Mouse (Mus musculus) WW6 (cell line): Measurements from ENCODE around the gene Fer.

Source experiments
- DNase-seq: peaks from one replicate; pipeline ENCODE4 v3.0.0-alpha.2; 2013; ENCODE audit warnings: low read depth, low spot score

Fer gene

DNA sequence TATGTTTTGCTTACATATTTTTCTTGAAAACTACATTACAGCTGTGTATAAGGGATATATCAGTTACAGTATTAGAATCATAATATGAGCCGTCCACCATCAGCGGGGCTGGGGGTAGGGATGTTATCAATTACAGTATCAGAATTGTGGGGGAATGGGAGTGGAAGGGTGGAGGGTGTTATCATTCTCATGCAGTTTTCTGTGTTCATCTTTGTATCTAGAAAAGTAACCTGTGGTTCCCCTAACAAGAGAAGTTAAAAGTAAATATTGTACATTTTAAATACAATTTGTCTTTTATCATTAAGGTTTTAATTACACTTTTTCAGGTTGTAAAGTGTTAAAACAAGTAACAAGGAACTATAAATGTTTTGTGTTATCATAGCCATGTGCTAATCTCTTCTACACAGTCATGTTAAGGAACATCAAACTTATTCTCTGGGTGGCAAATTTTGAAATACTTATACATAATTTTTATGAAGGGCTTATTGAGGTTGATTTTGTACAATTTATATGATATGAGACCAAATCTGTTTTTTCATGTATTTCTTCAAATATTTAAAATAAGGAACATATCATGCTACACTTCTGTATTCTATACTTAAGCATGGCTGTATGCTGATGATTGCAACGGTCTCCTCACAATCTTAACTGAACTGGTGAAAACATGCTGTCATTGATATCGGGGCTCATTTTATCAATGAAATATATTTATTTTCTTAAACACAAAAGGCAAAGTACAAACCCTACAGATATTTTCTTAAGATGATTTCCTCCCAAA is 116.1 kb downstream of the Fer start:
- DNase-seq, result no peak

DNA sequence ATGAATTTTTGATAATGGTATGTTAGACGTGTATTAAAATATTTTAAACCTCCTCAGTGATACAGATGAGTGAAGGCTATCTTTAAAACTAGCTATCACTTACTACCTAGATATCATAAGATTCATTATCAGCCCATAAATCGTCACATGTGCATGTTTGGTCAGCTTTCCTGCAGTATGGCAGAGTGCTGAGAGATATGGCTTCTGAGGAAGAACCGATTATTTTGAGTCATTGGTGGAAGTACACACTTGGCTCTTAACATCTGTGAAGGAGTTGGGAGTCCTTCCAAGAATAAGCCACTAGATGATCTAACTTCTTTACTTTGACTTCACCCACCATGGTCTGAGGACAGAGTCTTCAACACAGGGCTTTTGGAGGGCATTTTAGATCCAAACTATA is 117.3 kb downstream of the Fer start:
- no peak for DNase-seq

DNA sequence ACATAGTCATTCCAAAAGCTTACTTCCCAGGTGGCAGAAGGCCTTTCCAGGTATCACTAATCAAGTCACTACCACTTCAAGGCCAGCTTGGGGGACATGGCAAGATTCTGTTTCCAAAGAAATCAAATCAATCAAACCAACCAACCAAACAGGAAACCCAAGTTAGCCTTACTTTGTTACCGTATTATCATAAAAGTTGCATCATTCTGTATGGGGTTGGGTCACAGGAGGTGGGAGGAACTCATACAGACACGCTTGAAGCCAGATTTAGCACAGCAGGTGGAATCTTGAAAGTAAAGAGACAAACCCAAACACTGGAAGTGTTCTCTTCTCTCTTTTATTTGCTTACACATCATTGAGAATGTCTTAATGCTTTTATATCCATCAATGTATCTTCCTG is 125.8 kb downstream of the Fer start:
- no peak for DNase-seq

DNA sequence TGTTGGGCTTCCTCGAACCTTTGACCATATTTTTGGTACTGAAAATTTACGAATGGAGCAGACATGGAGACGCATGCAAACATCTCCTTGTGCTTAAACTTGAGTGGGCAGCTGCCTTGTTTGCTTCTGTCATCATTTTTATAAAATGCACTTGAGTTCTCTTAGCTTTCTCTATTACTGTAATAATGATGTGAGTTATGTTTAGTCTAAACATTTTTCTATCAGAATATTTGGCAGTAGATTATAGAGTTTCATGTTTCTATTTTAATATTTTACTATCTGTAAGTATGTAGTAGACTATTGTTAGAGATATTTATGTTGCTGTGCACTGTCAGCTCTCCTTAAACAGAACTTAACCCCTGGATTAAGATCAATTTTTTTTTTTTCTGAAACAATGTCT is 128.3 kb downstream of the Fer start:
- DNase-seq, result no peak

DNA sequence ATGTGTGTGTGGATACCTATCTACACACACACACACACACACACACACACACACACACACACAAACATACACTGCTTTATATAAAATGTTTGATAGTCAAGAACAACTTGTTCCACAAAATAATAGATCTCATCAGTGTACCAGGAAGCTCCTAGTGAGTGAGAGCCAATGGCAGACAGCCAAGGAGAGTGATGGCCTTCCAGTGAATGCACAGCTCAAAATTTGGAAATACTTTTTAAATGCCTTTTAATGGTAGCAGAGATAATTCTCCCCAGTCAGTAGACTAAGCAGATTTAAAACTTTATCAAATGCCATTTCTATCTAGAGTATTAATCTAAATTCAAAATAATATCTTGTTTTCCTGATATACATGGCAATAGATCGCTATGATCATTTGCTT is 133.1 kb downstream of the Fer start:
- DNase-seq, result no peak

DNA sequence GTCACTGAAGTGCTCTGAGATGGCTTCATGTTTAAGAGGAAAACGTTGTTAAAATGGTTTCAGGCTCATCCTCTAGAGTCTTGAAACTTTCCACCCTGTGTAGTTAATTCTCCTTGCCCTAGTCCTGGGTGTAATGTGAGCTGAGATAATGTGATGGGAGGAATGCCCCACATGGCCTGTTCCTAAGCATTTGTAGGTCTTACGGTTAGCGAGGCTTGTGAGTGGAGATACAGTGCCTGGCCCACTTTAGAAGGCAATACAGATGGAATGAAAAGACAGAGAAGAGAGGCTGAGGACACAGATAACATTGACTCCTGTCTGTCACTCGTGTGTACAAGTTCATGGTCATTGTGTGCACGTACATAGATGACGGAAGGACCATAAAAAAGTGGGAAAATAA is 134.8 kb downstream of the Fer start:
- no peak for DNase-seq

DNA sequence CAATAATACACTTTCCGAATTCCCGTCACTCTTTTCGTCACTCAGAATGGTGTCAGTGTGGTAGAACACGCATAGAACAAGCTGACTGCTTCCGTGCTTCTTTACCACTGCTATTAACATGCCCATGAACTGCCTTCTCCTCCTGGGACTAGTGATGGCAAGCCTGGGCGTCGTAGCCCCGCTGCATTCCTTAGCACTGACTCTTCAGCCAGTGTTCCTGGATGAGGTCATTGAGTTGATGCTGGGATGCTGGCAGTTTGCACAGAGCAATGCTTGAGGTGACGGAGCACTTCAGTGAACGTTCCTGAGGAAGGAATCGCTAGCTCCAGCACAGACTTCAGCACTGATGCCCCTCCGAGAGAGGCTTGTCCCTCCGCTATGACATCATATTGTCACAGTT is 140.6 kb downstream of the Fer start:
- DNase-seq, result no peak

DNA sequence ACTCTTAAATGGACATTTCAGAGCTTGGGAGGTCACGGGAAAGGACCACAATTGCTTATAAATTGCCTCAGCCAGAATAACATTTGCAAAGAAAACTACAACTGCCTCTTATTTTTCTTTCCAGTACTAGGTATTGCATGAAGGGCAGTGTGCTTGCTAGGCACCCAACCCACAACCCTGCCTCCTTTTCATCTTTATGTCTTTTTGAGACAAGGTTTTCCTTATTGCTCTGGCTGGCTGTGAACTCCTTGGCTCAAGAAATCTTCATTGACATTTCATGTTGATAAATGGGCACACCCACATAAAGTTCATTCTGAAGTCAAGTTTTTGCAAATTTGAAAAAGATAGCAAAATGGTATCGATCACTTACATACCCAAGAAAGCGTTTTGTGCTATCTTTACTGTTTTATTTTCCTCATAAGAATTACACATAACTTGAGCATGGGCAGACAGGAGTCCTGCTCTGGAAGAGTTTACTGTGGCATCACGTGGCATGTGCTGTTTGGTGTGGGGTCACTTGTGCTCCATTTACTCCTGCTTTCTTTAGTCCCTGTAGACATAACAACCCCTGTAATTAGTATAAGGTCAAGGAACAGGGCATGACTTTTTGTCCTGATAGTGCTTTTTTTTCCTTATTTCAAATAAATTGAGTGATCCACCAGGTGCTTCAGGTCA is 142.8 kb downstream of the Fer start:
- no peak for DNase-seq

DNA sequence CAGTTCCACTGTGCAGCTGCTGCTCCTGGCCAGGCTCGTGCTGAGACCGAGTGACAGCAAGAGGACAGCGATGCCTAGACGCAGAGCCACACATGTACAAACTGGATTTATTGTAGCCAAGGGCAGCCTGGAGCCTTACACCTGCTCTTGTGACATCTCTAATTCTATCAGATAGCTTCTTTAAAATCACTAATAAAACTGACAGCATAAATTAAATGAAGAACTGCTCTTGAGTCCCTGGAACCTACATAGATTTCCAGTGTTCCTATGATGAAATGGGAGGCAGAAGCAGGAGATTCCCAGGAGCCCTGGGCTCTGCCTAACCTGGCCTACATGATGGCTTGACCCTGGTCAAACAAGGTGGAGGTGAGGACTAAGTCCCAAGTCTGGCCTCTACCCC is 153.7 kb downstream of the Fer start:
- DNase-seq, result no peak

DNA sequence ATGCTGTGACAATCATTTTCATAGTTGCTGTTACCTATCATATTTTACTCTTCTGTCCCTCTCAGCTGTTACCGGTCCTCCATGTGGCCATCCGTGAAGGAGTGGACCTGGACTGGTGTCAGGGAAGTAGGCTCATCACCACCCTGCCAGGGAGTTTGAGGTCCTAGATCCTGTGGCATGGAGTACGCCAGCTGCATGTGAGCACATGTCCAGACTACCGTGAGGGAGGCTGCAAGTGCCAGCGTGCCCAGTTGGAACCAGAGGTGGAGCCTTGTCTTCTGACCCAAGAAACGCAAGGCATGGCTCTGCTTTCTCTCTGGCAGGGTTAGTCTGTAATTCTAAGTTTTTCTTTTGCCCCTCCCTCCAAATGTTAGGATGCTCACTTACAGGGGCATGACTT is 155.4 kb downstream of the Fer start:
- DNase-seq, result no peak

DNA sequence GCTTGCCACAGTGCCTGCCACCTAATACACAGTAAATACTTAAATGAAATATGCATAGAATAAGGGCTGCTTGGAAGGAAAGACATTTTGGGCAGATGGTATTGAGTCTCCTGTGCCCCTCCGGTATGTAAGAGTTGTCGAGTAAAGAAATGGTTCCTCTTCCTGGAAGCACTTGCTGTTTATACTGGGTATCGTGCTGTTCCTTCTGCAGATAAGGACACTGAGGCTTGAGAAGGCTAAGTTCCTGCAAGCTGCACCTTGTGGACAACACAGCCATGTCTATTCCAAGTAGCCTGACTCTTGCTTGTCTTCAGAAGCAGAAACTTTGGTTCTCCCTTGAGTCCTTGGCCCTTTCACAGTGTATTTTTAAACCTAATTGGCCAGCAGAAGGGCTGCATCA is 156.0 kb downstream of the Fer start:
- no peak for DNase-seq

DNA sequence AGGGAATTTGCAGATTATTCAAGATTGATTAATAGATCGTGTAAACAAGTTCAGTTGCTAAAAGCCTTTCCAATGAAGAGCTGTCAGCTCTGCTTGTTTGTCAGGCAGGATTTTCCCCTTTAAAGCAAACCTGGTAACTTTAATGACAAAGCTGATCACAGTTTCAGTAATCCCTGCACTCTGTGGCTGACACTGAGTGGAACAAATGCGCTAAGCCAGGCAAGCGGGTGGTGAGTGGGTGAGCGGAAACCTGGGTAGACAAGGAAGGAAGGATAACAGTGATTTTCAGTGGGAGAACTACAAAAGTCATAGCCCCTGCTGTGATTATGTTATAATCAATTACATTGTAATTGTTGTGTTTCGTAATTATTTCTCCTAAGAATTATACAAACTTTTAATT is 156.8 kb downstream of the Fer start:
- DNase-seq, result no peak

DNA sequence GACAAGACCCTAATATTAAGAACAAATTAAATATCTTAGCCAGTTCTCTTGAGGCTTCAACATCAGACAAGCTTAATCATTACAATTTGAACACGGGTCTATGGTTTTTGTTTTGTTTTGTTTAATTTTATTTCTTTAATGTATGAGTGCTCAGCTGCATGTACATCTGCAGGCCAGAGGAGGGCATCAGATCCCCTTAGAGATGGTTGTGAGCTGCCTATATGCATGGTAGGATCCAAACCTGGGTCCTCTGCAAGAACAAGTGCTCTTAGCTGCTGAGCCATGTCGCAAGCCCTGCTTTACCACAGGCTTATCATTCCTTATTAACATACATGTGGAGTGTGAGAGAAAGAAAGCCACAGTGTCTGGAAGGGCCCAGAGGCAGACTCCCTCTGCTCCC is 163.6 kb downstream of the Fer start:
- no peak for DNase-seq

DNA sequence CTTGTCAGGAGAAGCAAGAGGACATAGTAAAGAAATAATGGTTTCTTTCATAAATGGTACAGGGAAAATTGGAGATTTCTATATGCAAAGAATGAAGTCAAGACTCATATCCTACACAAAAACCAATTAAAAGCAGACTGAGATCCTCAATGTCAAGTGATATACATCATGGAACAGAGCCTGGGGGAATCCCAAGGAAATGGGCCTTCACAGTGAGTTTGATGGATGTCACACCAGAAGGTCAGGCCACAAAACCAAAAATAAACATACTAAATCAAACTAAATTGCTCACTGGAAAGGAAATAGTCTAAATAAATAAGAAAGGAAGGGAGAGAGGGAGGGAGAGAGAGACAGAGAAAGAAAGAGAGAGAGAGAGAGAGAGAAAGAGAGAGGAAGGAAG is 178.9 kb downstream of the Fer start:
- no peak for DNase-seq

DNA sequence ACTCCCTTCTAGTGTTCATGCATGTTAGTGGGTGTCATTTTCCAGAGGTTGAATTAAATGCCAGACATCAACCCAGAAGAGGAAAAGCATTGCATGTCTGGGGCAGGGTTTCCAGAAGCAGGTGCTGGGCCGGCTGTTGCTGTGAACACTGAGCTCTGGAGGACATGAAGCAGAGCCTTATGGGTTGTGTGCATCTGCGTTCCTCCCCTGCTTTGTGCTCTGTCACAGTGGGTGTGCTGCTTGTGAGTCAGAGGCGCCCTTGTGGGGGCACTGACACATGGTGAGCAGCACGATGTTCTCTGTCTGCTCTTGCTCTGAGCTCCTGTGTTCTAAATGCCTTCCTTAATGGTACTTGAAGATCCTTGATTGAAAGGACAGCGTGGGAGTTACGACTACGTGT is 182.5 kb downstream of the Fer start:
- DNase-seq, result no peak

DNA sequence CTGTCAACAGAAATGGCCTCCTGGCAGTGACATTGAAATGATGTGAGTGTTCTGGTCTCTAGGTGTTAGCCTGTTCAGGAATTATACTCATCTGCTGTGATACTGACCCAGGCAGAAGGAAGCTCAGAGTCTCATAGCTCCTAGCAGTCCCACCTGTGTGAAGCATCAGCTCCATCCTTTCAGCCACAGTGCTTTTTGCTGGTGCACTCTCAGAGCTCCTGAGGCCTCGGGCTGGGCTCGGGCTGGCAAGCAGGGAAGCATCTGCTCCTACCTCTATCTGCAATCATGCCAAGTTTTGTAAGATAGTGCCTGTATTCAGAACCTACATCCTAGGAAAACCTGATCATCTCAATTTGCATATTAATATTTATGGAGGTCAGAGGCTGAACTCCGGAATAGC is 183.7 kb downstream of the Fer start:
- DNase-seq, result no peak

DNA sequence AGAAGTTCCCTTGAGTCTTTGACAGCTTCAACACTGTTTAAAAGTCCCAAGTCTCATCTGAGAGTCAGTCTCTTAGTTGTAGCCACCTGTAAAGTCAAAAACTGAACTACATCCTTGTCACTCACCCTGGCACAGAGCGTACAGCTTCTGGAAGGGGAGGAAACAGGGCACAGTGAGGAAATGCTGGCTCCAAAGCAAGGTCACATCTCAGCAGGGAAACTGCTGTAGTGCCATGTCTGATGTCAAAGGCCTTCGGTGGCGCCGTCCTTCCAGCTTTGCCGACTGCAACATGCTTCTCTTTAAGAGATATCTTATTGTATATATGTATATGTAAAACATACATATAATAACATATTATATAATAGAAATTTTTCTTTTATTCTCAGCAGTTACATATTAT is 188.0 kb downstream of the Fer start:
- DNase-seq, result no peak

DNA sequence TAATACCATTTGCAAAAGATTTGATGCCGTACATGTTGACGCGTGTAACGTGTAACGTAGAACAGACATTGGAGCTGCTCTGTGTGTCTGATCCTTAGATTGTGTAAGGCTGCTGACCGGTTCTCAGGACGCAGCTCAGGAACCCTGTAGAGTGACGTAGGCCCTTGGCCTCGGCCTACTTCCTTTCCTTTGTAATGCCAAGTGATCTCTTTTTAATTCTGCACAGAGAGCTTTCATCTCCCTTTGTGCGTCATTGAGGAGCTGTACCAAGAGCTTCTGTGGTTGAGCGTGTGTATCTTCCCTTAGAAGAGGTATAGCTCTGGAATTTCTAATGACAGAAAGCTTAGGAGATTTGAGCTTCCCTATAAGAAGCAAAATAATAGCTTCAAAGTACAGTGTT is 190.8 kb downstream of the Fer start:
- no peak for DNase-seq

DNA sequence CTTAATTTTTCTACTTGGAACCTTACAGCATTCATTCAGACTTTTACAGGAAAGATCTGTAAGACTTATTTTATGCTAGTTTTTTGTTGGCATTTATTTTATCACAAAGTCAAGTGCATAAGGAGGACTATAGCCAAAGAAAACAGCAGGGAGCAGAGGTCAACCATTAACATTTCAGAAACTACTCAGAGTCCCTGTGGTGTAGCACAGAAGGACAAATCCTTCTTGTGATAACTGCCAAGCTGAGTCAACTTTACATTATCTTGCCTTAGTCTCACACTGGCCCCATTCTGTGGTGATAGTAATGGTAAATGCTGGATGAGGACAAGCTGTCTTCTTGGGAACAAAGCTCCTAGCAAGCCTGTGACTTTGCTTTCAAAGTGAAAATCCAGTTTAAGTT is 197.7 kb downstream of the Fer start:
- no peak for DNase-seq

DNA sequence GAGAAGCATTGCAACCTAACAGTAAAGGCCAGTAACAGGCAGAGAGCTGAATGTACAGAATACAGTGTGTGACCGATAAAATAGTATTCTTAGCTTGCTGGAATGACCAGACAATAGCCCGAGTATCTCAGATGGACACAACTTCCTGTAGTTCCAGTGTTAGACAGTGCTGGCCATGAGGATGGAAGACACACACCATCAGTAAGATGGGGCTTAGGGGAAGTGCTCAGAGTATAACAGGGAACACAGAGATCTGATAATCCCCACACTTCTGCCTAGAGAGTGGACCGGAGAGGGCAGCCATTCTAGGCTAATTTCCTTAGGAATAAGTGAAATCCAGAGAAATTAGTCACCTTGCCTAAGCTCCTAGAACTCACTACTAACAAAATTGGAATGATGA is 202.4 kb downstream of the Fer start:
- DNase-seq, result no peak

DNA sequence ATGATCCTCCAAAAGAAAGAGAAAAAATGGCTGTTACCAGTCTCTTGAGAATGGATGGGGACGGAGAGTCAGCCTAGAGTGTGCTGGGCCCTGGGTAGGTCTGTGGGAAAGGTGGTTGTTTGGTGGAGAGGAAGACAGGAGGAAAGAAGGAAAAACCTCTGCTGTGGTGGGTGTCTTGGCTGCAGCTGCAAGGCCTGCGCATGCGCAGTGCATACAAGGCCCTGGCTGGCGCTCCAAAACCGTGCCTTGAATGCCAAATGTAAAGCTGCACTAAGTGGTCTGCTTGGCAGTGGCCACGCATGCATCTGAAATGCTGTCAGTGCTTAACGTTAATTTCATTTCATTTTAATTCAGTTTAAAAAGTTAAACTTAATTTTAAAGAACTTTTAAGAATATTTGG is 214.5 kb downstream of the Fer start:
- no peak for DNase-seq

DNA sequence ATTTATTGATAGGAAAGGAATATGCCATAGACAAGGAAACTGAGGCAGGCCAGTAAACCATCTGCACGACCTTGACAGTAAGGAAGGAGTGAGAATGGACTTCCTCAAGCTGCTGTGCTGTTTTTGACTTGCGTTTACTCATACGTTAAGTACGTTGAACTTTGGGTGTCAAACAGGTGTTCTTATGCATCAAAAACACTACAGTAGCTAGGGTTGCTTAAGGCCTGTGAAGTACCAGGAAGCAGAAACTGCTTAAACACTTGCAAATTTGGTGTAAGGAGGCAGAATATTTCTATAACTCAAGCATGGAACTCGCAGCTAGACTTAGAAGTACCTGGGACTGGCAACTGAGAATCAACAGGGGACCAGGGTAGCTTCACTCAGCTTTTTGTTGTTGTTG is 221.9 kb downstream of the Fer start:
- DNase-seq, result no peak

DNA sequence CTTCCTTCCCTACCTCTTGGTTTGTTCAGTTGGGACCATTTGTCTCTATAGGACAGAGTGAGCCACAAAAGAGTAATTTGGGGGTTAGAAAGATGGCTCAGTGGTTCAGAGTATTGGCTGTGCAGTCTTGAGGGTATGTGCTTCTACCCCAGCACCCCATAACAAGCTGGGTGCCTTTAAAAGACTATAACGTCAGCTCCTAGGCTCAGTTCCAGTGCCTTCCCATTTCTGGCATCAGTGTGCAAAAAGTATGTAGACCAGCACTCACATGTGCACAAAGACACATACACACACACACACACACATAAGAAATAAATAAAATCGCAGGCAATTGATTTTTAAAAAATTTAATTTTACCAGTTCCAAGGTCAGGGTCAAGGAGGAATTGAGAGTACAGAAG is 222.6 kb downstream of the Fer start:
- DNase-seq, result no peak
